Mouse (Mus musculus) heart, postnatal 14 days (tissue): Measurements from ENCODE around the gene Mcts1. TPM values are rescaled to one million over a fixed set of nuclear protein-coding genes. Genes with fewer than 3 reads are reported as not detected.

Source experiments
- DNase-seq, 2 experiments: peaks; one replicate each; pipeline ENCODE4 v3.0.0; 2021 to 2022
- intact Hi-C: fragments of 180-260 bp; cut with DNase I; formaldehyde crosslinking; loops from one replicate; pipeline ENCODE4 v1.15.1; 2025
- long read RNA-seq, 2 experiments: library from polyadenylated mRNA; stranded (forward); transcript quantifications; one replicate each; pipeline ENCODE4 v2.0.0; 2021
- total RNA-seq, 2 experiments: library from RNA; stranded (reverse); gene quantifications; 2 replicates each; pipeline ENCODE4 v1.2.3; 2021

Gene Mcts1
- total RNA-seq, result 10 to 100 TPM; 37.9 to 48.7 TPM
- long read RNA-seq, experiment 1, transcript Mcts1-201 (6 exons, 783 nt), result major isoform, 22 of 34 reads
- long read RNA-seq, experiment 1, partial matches to known transcripts, result 6 of 34 reads
- long read RNA-seq, experiment 1, other reads (novel, unspliced or antisense), result 6 of 34 reads
- long read RNA-seq, experiment 2, transcript Mcts1-201 (6 exons, 783 nt), result major isoform, 18 of 28 reads
- long read RNA-seq, experiment 2, partial matches to known transcripts, result 0 of 28 reads
- long read RNA-seq, experiment 2, other reads (novel, unspliced or antisense), result 10 of 28 reads

GRCm38 (mm10) chrX:38600177-38600994, at the start of gene Mcts1:
Gene Mcts1, plus strand, starts transcription at chrX:38600578.
- DNase-seq, result peak; percentile 55 to 67
- intact Hi-C loops, result loop anchor here (5.0 kb wide), 1 partner anchor 38 kb away; no protein-coding TSS in a partner anchor

GRCm38 (mm10) chrX:38553255-38553654, 47.1 kb upstream of the Mcts1 start:
- intact Hi-C loops, result no loop called here
- DNase-seq, result no peak

- intact Hi-C loops, result loop anchor here (2.0 to 5.0 kb wide), 2 partner anchors 38 to 71 kb away; partner anchors contain the start of genes C1galt1c1 and Mcts1
- peak; percentile 3 to 10 for DNase-seq
Measured at GRCm38 (mm10) chrX:38563941-38564541, 36.3 kb upstream of the Mcts1 start.

DNA sequence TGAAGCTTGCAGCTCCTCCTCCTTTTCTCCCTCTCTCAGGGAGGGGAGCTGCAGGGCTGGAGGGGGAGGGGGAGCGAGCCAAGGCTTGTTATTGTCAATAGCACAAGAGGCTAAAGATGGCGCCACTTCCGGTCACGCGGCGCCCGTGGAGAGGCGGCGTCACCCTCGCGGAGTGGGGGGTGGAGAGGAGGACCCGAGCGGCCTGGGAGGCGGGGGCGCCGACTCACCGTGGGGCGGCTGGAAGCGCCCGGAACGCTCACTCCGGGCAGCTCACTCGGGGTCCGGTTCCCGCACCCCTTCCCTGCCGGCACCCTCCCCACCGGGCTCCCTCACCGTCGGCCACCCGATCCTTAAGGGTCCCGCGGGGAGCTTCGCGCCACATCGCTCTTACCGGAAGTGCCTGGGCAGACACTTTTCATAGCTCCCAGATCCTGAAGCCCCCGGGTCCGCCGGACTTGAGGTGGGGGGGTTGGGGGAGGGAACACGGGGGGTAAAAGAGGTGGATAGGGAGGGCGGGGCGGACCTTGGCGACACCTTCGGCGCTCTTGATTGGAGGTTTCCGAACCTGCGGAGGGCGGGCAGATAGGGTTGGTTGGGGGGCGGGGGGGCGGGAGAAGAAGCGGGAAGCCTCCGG, 35.7 kb upstream of the Mcts1 start:
- intact Hi-C loops, result loop anchor here (2.0 to 5.0 kb wide), 2 partner anchors 38 to 70 kb away; partner anchors contain the start of genes C1galt1c1 and Mcts1
- peak; percentile 87 to 89 for DNase-seq

DNA sequence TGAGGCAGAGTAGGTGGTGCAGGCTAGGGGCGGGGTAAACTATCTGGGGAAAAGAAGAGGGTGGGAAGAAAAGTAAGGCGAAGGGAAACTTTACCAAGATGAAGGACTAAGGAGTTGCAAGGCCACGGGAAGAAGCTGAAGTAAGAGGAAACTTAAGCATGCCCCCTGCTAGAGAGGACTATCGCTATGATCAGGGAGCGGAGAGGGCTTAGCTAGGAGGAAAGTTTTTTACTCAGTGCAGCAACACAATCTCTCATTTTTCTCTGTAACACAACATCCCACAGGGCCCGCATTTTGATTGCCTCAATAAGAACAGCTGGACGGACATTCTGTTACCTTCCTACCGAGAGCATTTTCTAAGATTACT, 35.2 kb upstream of the Mcts1 start:
- DNase-seq, result no peak
- intact Hi-C loops, result loop anchor here (2.0 kb wide), 1 partner anchor 70 kb away; the partner anchor contains the start of gene C1galt1c1

DNA sequence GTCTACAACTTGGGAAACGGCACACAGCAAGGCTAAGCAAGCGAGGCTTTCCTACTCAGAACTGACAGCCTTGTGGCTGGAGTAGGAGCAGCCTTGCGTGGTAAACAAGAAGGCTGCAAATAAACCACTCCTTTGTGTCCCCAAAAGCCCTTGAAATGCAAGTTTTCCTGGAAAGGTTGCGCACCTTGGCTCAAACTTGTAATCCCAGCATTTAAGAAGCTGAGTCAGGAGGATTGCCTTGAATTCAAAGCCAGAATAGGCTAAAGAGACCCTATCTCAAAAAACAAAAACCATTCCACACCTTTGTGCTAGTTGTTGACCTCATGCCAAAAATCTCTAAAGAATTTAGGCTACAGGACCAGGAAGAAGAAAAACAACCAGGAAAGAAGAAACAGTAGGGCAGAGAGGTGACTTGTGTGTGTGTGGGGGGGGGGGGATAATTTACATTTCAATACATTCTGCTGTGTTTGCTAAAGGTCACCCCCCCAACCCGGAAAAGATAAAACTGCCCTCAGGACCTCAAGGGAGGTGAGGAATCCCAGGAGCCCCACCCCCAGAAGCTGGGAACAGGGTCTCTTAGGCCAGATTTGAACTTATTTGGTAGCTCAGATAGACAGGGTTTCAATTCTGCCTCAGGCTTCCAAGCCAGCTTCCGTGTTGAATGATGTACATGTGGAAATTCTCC, 33.7 kb upstream of the Mcts1 start:
- DNase-seq, result no peak
- intact Hi-C loops, result no loop called here

- DNase-seq, result peak; percentile 19 to 38
- intact Hi-C loops, result no loop called here
Measured at GRCm38 (mm10) chrX:38576078-38576477, 24.3 kb upstream of the Mcts1 start, which contains the start of gene Cul4b. Gene Cul4b, minus strand, starts transcription at chrX:38576196.

DNA sequence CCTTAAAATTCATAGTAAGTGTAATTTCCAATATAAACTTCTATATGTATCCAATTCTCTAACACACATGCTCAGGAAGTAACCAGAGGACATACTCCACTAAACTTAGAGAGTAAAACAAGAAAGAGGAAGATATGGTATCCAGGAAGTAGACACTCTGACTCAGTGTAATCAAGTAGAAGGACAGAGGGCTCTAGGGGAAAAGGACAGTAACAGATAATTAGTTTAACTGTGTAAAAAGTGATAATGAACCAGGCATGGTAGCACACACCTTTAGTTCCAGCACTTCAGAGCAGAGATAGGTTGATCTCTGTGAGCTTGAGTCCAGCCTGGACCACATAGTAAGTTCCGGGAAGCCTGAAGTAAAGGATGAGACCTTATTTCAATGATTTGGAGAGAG, 19.2 kb upstream of the Mcts1 start:
- no peak for DNase-seq
- intact Hi-C loops, result no loop called here

- intact Hi-C loops, result no loop called here
- DNase-seq, result no peak
Measured at GRCm38 (mm10) chrX:38583261-38583660, 17.1 kb upstream of the Mcts1 start.

- intact Hi-C loops, result no loop called here
- DNase-seq, result no peak
Measured at GRCm38 (mm10) chrX:38589827-38590226, 10.6 kb upstream of the Mcts1 start.

DNA sequence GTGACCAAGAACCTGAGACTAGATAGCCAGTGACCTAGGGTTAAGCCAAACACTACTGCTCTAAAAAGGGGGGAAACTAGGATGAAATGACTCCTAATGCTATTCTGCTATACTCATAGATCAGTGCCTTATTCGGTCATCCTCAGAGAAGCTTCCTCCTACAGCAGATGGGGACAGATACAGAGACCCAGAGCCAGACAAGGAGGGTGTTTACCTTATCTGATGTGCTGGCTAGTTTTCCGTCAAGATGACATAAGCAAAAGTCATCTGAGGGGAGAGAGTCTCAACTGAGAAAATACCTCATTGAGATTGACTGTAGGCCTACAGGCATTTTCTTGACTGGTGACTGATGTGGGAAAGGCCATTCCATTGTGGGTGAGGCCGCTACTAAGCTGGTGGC, 8.6 kb upstream of the Mcts1 start:
- DNase-seq, result no peak
- intact Hi-C loops, result no loop called here

DNA sequence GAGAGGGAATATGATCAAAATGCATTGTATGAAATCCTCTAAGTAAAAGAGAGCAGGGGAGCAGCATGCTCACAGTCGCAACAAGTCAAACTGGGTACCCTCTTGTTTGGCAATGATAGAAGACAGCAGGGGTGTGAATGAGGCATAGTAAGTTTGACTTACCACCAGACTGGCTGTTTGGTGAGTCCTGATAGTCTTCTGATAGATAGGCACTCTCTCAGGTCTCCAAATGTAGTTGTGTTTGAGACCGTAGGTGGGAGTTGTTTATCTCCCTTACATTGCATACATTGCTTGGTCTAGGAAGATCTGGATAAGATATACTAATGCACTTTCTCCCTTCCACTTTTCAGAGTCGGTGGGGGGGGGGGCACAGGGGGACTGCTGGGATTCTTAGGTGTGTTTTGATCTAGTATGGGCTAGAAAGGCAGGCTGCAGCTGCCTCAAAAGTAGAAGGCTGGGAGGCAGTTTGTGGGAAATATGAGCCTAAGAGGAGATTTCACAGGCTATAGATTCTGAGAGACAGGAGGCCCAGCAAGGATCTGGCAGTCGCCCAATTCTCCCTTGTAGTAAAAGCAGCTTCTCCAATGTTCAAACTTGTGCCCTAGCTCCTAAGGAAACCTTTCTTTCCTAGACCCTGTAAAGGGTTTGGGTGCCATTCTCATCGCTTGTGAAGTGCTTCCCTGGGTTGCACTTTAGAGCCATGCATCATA, 7.0 kb upstream of the Mcts1 start:
- intact Hi-C loops, result no loop called here
- no peak for DNase-seq

DNA sequence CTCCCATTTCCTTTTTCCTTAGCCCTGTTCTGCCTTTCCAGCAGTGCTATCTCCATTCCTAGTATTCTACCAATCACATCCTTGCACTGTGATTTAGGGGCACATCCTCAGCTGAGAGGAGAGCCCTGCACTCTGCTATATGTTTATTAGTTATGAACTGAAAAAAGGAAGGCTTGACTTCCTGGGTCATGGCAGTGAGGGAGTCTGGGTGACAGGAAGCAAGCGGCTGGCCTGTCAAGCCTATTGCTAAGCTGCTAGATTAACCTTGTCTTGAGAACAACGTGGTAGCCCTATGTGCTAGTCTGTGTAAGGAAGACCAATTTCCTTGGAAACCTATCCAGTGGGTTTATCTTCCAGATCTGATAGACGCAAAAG, 604 bp downstream of the Mcts1 start:
- intact Hi-C loops, result loop anchor here (5.0 kb wide), 1 partner anchor 39 kb away; no protein-coding TSS in a partner anchor
- peak; percentile 6 to 18 for DNase-seq

DNA sequence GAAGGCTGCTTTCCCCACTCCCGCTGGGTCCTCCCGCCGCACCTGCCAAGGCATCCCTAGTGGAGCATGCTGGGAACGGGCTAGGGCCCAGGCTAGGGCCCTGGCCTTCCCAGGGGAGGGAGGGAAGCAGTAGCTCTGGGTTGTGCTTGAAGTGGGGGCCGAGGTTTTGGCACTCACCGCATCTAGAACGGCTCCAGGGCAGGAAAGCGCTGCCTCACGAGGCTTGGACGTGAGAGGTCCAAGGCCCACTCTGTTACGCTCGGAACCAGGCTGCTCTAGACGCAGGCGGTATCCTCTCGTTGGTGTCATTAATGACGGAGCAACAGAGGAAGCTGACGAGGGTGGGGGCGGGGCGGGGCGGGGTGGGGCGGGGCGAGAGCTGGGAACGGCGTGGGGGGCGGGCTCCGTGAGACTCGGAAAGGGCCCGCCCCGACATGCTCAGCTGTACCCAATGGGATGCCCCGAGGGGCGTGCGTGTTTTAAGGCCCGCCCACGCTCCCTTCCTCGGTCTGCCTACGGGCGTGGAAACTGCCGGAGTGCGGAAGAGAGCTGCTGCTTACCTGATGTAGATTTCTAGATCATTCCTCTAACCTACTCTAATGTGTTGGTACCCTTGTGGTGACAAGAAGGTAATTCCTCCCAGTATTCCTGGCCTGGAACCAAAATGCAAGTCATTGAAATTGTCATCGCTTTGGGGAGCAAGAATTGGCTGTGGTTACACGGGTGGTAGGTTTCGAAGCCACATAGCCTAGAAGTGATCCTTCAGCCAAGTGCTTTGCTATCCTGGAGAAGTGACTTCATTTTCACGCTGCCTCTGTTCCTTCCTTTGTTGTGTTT, 34.6 kb downstream of the Mcts1 start, which contains the start of gene C1galt1c1:
Gene C1galt1c1 (minus strand): TSS at position 287 of the 837 bp plus-strand sequence.
- intact Hi-C loops, result loop anchor here (2.0 kb wide), 1 partner anchor 70 kb away; no protein-coding TSS in a partner anchor
- peak; percentile 87 to 90 for DNase-seq

DNA sequence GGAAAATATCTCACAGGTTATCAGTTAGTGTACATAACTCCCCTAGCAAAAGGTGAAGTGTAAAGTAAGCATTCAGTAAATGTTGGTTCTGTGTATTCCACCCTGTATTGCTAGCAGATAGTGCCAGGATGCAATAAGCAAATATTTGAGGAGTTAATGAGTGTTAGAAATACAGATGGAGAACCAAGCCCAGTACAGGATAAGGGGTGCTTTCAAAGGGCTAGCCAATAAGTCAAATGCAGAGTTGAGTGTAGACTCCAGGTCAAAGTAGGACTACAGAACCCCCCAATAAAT, 35.2 kb downstream of the Mcts1 start:
- DNase-seq, result no peak
- intact Hi-C loops, result loop anchor here (2.0 kb wide), 1 partner anchor 71 kb away; no protein-coding TSS in a partner anchor

DNA sequence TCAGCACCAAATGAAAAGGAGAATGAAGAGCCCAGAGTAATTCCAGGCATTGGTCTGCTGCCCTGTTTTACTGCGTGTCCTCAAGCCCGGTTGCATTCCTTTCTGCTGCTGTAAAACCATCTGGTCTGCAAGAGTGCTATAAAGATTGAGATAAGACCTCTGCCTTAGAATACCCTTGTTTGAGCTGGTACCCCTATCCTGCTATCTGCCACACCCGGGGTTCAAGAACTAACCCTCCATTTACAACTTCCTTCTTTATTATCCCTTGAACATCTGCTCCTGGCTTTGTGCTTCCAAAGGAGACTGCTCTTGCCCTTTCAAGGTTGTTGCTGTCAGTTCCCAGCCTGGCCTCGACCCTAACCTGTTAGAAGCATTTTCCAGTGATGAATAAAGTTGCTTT, 41.1 kb downstream of the Mcts1 start:
- intact Hi-C loops, result no loop called here
- no peak for DNase-seq

GRCm38 (mm10) chrX:38642183-38642582, 41.8 kb downstream of the Mcts1 start:
- DNase-seq, result no peak
- intact Hi-C loops, result no loop called here

DNA sequence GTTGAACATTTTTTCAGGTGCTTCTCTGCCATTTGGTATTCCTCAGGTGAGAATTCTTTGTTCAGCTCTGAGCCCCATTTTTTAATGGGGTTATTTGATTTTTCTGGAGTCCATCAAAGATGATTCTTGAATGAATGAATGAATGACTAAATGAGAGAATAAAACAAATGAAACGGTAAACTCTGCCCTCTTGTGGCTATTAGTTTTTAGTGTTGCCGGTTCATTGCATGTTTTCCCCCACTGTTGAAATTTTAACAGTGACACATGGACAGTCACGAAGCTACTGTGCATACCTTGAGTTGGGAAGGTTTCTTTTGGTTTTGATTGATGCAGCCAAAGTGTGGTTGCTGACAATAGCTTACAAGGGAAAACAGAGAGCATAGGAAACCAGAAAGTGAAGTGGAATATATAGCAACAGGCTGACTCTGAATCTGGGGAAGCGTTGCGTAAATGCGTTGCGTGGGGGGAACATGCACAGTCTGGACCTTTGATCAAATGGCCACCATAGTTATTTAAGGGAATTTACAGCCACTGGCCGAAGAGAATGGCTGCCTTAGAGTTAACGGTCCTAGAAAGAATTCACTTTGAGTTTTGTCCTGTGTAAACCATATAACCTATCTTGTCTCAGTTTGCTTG, 50.1 kb downstream of the Mcts1 start:
- intact Hi-C loops, result loop anchor here (2.0 kb wide), 1 partner anchor 136 kb away; no protein-coding TSS in a partner anchor

More for the DNA sequence above, 50.1 kb downstream of the Mcts1 start:
- no peak for DNase-seq
